Mouse (Mus musculus): Measurements from ENCODE around the gene Mapk13. TPM values are rescaled to one million over a fixed set of nuclear protein-coding genes. Genes with fewer than 3 reads are reported as not detected.

The Mapk13 gene
- polyA plus RNA-seq, 1 experiment from 2014 or later = 10.5 TPM

DNA sequence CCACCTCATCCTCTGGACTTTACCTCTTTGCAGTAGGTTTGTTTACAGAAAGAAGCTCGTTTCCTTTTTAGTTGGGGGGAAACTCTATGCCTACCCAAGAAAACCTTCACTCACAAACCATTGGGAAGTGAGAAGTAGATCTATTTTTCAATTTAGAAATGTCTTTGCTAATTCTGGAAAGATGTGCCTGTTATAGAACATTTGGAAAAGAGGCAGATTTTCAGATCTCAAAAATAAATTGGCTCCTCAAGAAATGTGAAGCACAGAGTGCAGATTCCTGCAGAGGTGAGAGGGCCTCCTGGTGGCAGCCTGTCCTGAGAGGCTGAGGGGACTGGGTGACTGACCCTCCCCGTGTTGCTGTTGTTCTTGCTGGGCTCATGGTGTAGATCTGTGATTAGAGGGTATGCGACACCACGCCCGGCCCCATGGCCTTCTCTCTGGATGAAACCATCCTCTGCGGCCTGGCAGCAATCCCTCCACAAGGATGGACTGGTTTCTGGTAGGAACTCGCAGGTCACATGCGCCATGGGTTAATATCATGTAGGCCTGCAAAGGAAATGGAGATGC lies 58.7 kb downstream of the Mapk13 start:
- no peaks in the 10 kb centered on the region for H3K27me3 ChIP-seq (ENCODE audit: control insufficient read depth, insufficient read depth, low read depth, low read length)
- ATAC-seq (ENCODE audit: low read depth) = no peak
- peaks cover 96% of the 10 kb centered on the region for H3K4me1 ChIP-seq (ENCODE audit: control insufficient read depth, low read depth, low read length)
- peaks cover 82% of the 10 kb centered on the region for H3K36me3 ChIP-seq (ENCODE audit: control insufficient read depth, insufficient read depth)
- no peaks in the 10 kb centered on the region for H3K9me3 ChIP-seq (replicated peaks; ENCODE audit: control insufficient read depth, low read length)
- 75% methylated on average over 8 of the region's 8 CpGs for WGBS (ENCODE audit: insufficient replicate concordance)
- H3K4me3 ChIP-seq (ENCODE audit: low read depth, low read length) = peak overlapping the region; percentile 57
- H3K9ac ChIP-seq (ENCODE audit: low read depth, low read length) = peak overlapping the region; percentile 70
- peak overlapping the region; percentile 96 for H3K27ac ChIP-seq (ENCODE audit: low read length)
- H3K4me2 ChIP-seq (ENCODE audit: low read depth, low read length) = peak overlapping the region; percentile 71

DNA sequence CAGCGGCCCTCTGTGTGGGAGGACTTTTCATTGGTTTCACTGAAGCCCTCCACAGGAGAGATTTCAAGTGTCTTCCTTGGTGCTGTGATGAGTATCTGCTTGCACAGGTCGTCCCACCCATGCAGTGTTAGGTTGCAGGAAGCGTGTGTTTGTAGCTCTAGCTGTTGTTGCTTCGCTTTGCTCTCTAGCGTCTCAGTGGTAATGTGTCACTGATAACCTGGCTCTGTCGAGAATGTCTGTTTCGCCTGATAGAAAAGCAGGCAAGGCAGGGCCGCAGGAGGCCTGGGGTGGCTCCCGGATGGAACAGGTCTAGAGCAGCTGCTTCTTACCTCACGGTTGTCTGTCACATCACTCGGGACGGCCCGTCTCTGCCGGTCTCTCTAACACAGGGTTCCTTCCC lies 60.0 kb downstream of the Mapk13 start:
- Histone ChIP-seq H3K36me3 (ENCODE audit: control insufficient read depth, insufficient read depth) (peaks cover 88% of the 10 kb centered on the region), H3K27ac (ENCODE audit: low read length) (peak overlapping the region; percentile 96), H3K4me1 (ENCODE audit: control insufficient read depth, low read depth, low read length) (peaks cover 98% of the 10 kb centered on the region), H3K4me3 (ENCODE audit: low read depth, low read length) (peak overlapping the region; percentile 51), H3K27me3 (ENCODE audit: control insufficient read depth, insufficient read depth, low read depth, low read length) (no peaks in the 10 kb centered on the region), H3K9me3 (replicated peaks; ENCODE audit: control insufficient read depth, low read length) (no peaks in the 10 kb centered on the region), H3K4me2 (ENCODE audit: low read depth, low read length) (peak overlapping the region; percentile 71), H3K9ac (ENCODE audit: low read depth, low read length) (peak overlapping the region; percentile 70)
- 22% methylated on average over 14 of the region's 14 CpGs for WGBS (ENCODE audit: insufficient replicate concordance)
- ATAC-seq (ENCODE audit: low read depth) = peak; percentile 90

Other genes with a start within 250 kb of the Mapk13 start
- gene Armc12, start 238.5 kb upstream of the Mapk13 start, polyA plus RNA-seq (2015; fragmentation: Nextera tagmentation; extraction: Ambion mirVana) = not detected in 2 replicates
- not detected in 2 replicates for gene Clpsl2, start 219.9 kb upstream of the Mapk13 start, polyA plus RNA-seq (2015; fragmentation: Nextera tagmentation; extraction: Ambion mirVana)
- gene Clps, start 208.5 kb upstream of the Mapk13 start, polyA plus RNA-seq (2015; fragmentation: Nextera tagmentation; extraction: Ambion mirVana) = 8.5 and 51.3 TPM in 2 replicates
- 0.06 and 0.22 TPM in 2 replicates for gene Lhfpl5, start 193.7 kb upstream of the Mapk13 start, polyA plus RNA-seq (2015; fragmentation: Nextera tagmentation; extraction: Ambion mirVana)
- 21.8 and 24.4 TPM in 2 replicates for gene Srpk1, start 146.6 kb upstream of the Mapk13 start, polyA plus RNA-seq (2015; fragmentation: Nextera tagmentation; extraction: Ambion mirVana)
- gene Slc26a8, start 79.1 kb upstream of the Mapk13 start, polyA plus RNA-seq (2015; fragmentation: Nextera tagmentation; extraction: Ambion mirVana) = 0.07 and 0.29 TPM in 2 replicates
- gene Mapk14, start 78.0 kb upstream of the Mapk13 start, polyA plus RNA-seq (2015; fragmentation: Nextera tagmentation; extraction: Ambion mirVana) = 22.1 and 25.9 TPM in 2 replicates
- gene AC170998.1, start 43.2 kb upstream of the Mapk13 start, polyA plus RNA-seq (2015; fragmentation: Nextera tagmentation; extraction: Ambion mirVana) = 1.5 TPM in 2 replicates
- gene Brpf3, start 31.8 kb downstream of the Mapk13 start, polyA plus RNA-seq (2015; fragmentation: Nextera tagmentation; extraction: Ambion mirVana) = 66.7 and 67.1 TPM in 2 replicates
- 0.08 and 0.12 TPM in 2 replicates for gene Pnpla1, start 89.1 kb downstream of the Mapk13 start, polyA plus RNA-seq (2015; fragmentation: Nextera tagmentation; extraction: Ambion mirVana)
- 0.06 TPM in 1 of 2 replicates, not detected in the other for gene 4930539E08Rik, start 146.0 kb downstream of the Mapk13 start, polyA plus RNA-seq (2015; fragmentation: Nextera tagmentation; extraction: Ambion mirVana)
- gene Pxt1, start 174.5 kb downstream of the Mapk13 start, polyA plus RNA-seq (2015; fragmentation: Nextera tagmentation; extraction: Ambion mirVana) = 0.35 and 0.37 TPM in 2 replicates
- 80.0 and 82.0 TPM in 2 replicates for gene Kctd20, start 182.7 kb downstream of the Mapk13 start, polyA plus RNA-seq (2015; fragmentation: Nextera tagmentation; extraction: Ambion mirVana)
- gene Stk38, start 238.7 kb downstream of the Mapk13 start, polyA plus RNA-seq (2015; fragmentation: Nextera tagmentation; extraction: Ambion mirVana) = 46.5 and 51.0 TPM in 2 replicates

Data from liver, embryonic 16.5 days (tissue).